Mouse (Mus musculus) splenic B cell, adult 2 months (primary cell): ENCODE results near the gene Tkt.

Experiments
- DNase-seq: peaks from one replicate; pipeline ENCODE4 v3.0.0-alpha.2; 2011; ENCODE audit warnings: low read depth, low spot score
- H3K27me3 ChIP-seq: 2 replicates; pipeline ENCODE4 v1.6.1; 2012; ENCODE audit warnings: mild to moderate bottlenecking, low read length, moderate library complexity, mixed read lengths; ENCODE audit not compliant: control insufficient read depth, poor library complexity, insufficient read depth, severe bottlenecking
- H3K36me3 ChIP-seq: 2 replicates; pipeline ENCODE4 v1.6.1; 2012; ENCODE audit warnings: mild to moderate bottlenecking, low read length, moderate library complexity, mixed read lengths; ENCODE audit not compliant: control insufficient read depth, poor library complexity, insufficient read depth, severe bottlenecking

Gene Tkt

DNA sequence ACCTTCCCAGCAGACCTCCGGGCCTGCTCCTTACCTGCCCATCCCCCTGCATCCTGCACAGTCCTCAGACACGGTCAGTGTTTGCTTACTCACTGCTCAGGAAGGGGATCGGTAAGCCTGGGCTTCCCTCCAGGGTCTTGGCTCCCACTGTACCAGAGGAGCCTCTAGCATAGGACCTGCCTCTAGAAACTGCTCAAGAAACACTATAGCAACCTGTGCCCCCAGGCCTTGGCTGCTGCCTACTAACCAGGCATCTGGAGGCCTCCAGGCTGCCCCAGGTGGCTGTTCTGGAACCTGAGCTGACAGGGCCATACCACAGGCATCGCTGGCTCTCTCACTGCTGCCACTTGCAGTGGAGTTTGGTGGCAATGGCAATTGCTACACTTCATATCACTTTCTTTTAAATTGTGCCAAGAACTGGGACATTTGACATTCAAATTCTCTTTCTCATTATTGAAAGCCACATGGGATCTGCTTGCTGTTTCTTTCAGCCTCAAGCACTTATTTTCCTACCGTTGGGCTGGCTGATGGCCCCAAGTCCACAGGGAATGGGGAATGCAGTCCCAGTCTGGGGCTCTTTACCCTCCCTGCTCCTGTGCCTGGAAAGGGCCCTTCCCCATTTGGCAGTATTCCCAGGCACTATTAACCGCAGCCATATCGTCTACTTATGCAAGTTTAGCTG is 38.8 kb downstream of the Tkt start:
- Histone ChIP-seq H3K27me3 (no peaks in the 10 kb centered on the region), H3K36me3 (no peaks in the 10 kb centered on the region)
- no peak for DNase-seq

DNA sequence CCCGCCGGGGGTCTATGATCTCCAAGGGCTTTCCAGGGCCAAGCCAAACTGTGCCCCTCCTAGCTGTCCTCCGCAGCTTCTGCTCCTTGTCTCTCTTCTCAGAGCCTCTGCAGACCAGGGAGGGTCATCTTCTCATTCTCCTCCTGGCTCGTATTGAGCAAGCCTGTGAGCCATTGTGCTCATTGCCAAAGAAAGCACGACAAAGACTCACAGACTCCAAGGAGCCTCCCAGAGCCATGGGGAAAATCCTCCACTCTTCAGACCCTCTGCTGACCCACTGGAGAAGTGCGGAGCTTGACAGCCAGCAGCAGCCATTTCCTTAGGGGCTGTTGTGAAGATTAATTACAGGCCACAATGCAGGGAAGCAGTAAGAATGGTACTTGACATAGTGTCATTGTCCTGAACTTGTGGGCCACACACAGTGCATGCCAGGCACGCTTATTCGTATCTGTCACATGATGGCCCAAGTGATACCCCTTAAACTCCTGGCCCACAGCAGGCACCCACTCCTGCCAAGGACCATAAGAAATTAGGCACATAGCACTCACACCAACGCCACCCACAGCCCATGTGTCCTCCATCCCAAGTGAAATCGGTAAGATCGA is 42.0 kb downstream of the Tkt start:
- DNase-seq = no peak
- Histone ChIP-seq H3K36me3 (no peaks in the 10 kb centered on the region; the same call in 1 of the 2 replicates), H3K27me3 (no peaks in the 10 kb centered on the region)

DNA sequence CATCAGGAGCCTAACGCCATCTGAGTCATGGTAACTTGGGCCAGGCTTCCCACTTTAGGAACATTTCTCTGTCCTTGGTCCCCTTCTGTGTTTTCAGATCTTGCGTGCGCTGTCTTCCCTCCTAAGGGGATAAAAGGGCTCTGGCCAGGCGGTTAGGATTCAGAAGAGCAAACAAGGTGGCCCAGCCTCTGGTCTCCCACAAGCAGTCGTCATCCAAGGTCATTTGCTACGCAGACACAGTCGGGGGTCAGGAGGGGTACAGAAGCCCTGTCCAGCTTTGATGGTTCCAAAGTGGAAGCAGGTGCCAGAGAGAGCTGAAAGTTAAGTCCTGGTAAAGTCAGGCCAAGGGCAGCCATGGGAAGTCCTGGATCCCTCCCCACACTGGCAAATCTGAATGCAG is 42.8 kb downstream of the Tkt start:
- Histone ChIP-seq H3K36me3 (no peaks in the 10 kb centered on the region; the same call in 1 of the 2 replicates), H3K27me3 (no peaks in the 10 kb centered on the region)
- no peak for DNase-seq

DNA sequence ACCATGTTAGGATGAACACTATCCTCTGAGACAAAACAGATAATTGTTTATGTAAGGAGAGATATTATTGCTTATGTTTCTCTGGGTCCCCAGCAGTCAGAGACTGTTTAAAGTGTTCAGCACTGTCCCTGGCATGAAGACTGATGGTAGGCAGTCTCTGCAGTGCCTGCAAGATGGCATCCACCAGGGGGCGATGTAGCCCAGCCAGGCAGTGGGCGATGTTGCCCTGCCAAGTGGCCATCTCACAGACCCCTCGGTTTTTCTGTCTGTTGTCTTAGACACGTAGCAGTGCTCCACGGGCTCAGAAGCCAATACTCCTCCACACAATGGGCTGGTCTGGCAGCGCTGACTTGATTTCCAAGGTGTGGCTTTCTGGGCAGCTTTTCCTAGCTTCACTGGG is 43.3 kb downstream of the Tkt start:
- DNase-seq = peak; percentile 90
- no peaks in the 10 kb centered on the region; the same call in 1 of the 2 replicates for H3K36me3 ChIP-seq
- H3K27me3 ChIP-seq = no peaks in the 10 kb centered on the region

DNA sequence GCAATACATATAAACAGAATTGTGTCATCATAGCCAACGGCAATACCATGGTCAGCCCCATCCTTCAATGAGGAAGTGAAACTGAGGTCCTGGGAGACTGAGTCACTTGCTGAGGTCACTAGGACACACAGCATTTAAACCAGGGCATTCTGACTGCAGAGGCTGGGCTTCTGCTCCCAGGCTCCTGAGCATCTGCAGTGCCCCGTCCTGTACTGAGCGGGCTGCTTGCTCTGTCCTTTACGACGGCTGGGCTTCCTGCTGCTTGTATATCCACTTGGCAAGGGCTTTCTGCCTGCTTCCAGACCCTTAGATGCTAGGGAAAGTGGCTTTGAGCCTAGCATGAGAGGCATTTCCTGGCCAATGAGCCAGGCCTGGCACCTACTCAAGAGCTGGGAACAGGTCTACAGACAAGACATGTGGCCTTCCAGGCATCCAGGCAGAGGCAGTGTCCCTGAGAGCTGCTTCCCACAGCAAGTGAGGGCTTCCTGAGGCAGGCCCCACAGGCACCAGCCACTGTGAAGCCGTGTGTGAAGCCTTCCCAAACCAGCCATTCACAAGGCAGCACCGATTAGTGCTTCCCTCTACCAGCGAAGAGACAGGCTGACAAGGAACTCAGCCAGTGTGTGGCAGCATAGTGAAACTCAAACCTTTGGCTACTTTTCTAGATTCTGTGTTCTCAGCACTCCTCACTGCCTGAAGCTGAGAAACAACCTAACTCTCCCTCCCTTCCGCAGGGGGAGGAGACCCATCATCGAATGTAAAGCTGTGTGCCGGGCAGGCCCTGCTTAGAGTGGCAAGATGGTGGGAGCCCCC is 45.3 kb downstream of the Tkt start:
- peak; percentile 74 for DNase-seq
- peaks cover 3% of the 10 kb centered on the region for H3K36me3 ChIP-seq
- no peaks in the 10 kb centered on the region for H3K27me3 ChIP-seq

DNA sequence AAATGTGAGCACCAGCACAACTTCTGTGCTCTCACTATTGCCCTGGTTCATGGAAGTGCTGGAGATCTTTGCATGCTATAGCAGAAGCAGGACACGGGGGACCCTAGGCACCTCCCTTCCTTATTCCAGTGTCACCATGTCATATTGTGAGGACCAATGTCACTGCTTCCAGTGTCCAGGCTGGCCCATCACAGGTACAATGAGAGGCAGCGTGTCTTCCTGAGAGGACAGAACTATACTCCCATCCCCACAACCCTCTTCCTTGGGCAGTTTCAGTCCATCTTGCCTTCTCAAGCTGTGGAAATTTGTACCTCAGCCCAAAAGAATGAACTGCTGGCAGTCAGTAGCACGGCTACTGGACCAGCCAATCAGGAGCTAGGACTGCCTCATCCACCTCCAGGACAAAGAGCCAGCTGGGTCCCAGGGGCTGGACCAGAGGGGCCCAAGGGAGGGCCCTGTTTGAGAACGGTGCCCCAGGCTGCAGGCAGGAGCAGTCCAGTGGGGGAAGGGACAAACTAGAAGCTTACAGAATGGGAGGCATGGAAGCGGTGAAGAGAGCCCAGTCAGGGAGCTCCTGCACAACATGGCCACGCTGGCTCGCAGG is 46.0 kb downstream of the Tkt start:
- Histone ChIP-seq H3K36me3 (peaks cover 5% of the 10 kb centered on the region), H3K27me3 (no peaks in the 10 kb centered on the region)
- no peak for DNase-seq

DNA sequence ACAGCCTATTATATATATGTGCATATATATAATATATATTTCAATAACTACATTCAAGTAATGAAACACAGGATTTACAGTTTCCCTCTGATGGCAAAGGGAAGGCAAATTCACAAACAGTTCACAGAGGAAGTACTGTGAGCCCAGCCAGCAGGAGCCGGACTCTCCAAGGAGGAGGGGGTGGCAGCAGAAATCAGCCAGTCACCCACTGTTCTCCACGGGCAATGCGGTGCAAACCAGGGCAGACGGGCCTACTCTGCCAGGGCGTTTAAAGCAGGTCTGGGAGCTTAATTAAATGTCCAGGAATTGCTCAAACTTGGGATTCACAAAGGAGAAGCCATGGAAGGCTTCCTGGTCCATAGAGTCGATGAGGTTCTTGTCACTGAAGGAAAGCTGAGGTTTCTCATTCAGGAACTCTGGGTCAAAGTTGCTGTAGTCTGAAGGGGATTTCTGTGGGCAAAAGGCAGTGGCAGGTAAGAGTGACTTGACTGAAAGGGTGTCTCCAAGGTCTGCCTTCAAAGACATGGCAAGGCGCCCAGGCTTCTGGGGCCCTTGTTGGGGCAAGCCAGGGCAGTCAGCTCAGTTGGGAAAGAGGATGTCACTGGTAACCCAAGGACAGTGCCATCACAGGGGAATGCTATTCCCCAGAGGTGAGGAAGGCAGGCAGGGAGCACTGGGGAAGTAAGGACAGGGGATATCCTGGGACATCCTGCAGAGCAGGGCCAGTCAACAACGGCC is 47.6 kb downstream of the Tkt start:
- Histone ChIP-seq H3K36me3 (peaks cover 8% of the 10 kb centered on the region), H3K27me3 (no peaks in the 10 kb centered on the region)
- DNase-seq = no peak

DNA sequence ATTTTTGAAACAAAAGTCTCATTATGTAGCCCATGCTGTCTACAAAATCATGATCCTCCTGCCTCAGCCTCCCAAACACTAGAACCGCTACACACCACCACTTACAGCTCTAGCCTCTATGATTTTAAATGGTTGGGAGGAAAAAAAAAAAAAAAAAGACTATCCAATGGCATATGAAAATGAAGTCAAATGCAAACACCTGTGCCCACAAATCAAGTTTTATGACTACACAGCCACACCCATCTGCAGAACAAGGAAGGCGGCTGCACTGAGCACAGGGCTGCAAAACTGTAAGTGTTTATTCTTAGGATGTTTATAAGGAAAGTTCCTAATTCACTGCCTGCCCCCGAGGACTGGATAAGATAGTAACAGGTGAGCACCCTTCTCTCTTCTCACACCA is 48.2 kb downstream of the Tkt start:
- DNase-seq = peak; percentile 41
- Histone ChIP-seq H3K36me3 (peaks cover 9% of the 10 kb centered on the region), H3K27me3 (no peaks in the 10 kb centered on the region)

DNA sequence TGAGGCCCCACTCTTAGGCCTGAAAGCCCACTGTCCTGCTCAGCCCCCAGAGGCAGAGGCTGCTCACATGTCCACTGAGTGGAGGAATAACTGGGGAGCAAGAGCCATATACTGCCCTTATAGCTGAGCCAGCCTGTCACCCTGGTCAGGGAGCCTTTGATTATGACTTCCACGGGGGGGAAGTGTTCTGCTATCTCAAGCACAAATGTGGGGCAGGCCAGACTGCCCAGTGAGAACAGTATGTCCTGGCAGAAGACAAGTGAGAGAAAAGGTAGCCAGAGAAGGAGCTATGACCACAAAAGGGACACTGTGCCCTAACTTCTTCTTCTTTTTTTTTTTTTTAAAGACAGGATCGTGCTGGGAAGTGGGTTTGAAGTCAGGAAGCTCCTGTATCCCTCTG is 49.0 kb downstream of the Tkt start:
- H3K36me3 ChIP-seq = peaks cover 11% of the 10 kb centered on the region
- no peak for DNase-seq
- no peaks in the 10 kb centered on the region for H3K27me3 ChIP-seq

DNA sequence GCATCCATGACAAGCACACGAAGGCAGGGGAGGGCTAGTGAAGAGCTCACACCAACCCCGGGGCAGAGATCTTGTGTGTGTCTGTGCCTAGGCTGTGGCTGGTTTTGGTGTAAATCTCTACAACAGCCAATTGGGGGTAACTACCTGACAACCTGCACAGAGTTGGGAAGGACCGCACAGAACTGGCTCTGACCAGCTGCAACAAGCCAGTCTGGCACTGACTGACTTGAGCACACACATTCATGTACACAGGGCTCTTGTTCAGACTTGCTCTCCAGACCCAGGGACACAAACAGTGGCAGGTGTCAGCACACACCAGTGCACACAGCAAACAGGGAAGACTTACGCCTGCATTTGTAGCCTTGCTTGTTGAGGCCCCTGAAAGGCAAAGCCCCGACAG is 58.7 kb downstream of the Tkt start:
- peaks cover 13% of the 10 kb centered on the region for H3K36me3 ChIP-seq

DNA sequence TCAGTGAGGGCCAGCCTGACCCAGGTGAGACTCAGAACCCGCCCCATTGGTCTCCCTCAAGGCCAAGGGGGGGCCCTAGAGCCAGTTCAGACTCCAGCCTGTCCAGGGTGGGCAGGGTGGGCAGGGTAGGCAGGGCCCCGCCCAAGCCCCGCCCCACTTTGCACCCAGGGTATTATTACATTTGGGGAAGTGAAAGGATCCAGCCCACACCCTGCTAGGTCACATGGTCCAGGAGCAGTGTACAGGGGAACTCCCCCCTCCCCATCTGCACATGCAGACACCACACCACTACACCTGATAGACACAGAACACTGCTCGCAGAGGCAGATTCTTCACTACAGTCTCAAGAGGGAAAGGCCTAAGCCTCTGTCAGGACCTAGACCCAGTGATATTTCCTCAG is 59.5 kb downstream of the Tkt start:
- Histone ChIP-seq H3K27me3 (no peaks in the 10 kb centered on the region), H3K36me3 (peaks cover 13% of the 10 kb centered on the region)
- DNase-seq = peak; percentile 94

More for the DNA sequence above, 58.7 kb downstream of the Tkt start:
- no peaks in the 10 kb centered on the region for H3K27me3 ChIP-seq
- no peak for DNase-seq

DNA sequence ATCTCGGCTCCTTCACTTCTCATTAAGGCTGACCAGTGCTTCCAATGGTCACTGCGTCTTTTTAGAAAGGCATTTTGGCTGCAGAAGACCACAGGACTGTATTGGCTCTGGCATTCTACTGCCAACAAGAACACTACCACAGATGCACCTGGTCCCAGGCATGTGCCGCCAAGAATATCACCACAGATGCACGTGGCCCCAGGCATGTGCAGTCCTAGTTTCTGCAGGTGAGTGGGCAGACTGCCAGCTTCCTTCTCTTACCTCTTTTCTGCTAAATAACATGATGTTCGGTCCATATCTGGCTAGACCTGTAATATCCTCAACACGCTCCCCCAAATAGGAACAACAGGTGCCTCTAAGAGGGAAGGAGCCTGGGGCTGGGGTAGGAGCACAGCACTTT is 60.0 kb downstream of the Tkt start:
- DNase-seq = peak; percentile 81
- H3K36me3 ChIP-seq = peaks cover 13% of the 10 kb centered on the region
- H3K27me3 ChIP-seq = no peaks in the 10 kb centered on the region

DNA sequence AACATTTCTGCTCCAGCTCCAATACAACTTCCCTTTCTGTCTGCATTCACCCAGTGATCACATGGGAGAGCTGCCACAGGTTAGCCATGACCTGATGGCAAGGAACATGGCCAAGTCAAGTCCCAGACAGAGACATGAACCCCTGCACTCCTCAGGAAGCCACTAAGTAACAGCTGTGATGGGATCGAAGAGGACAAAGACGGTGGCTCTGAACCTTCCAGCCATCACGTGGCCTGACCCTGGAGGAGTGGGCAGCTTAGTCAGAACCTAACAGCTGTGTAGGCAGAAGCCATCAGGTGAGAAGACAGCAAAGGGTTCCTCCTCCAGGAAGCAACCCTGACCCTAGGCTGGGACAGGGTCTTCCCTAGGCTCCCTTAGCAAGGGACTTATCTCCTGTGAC is 61.3 kb downstream of the Tkt start:
- H3K36me3 ChIP-seq = peaks cover 8% of the 10 kb centered on the region
- DNase-seq = no peak
- H3K27me3 ChIP-seq = no peaks in the 10 kb centered on the region

DNA sequence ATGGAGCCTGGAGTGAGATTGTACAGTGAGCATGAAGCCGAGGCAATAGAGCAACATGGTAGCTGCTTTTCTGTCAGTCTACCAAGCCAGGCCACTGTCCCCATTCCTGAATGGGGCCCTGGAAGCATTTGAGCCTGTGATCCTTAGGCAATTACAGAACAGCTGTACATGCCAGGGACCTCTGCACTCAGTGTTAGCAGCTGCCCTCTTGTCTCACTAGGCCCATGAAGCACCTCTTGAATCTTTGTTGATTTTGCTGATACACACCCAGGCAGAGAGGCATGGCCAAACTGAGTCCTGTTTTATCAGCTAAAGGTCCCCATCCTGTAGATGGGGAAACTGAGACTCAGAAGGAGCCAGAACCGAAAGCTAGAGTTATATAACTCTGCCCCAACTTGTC is 62.1 kb downstream of the Tkt start:
- DNase-seq = no peak

More for the DNA sequence above, 62.1 kb downstream of the Tkt start:
- Histone ChIP-seq H3K27me3 (no peaks in the 10 kb centered on the region), H3K36me3 (peaks cover 8% of the 10 kb centered on the region)
